Mouse (Mus musculus): ENCODE measurements around the gene Tnpo1.

- no peak for TF ChIP-seq MYOG (IDR thresholded peaks at IDR 0.05; ENCODE audit: control insufficient read depth in 1 of 3, insufficient read depth in 1 of 3, insufficient read length in 2 of 3, low read depth in 2 of 3)
- TF ChIP-seq POLR2A (IDR thresholded peaks at IDR 0.05; ENCODE audit: insufficient read length, low read depth) = no peak
- no peak for TF ChIP-seq USF1 (IDR thresholded peaks at IDR 0.05; ENCODE audit: low read depth)
- no peak for TF ChIP-seq CEBPB (IDR thresholded peaks at IDR 0.05; ENCODE audit: insufficient read depth, poor library complexity, severe bottlenecking)
- no peak for TF ChIP-seq MAX (IDR thresholded peaks at IDR 0.05; ENCODE audit: low read depth)
- no peak for TF ChIP-seq MYOD1 (IDR thresholded peaks at IDR 0.05; ENCODE audit: control insufficient read depth in 1 of 3, insufficient read length in 2 of 3, low read depth in 2 of 3)
- TF ChIP-seq TCF12 (IDR thresholded peaks at IDR 0.05; ENCODE audit: insufficient read depth, poor library complexity, severe bottlenecking) = no peak
Observed at GRCm38 (mm10) chr13:98897577-98897976, 28.6 kb downstream of the Tnpo1 start.

Measured in myocyte (in vitro differentiated cells).